Mouse (Mus musculus) retina, adult 2 months (tissue): ENCODE measurements around the gene Orm2.

Source experiments
- DNase-seq: peaks from one replicate; pipeline ENCODE4 v3.0.0-alpha.2; 2012; ENCODE audit warnings: low read depth, low spot score

Orm2 gene

DNA sequence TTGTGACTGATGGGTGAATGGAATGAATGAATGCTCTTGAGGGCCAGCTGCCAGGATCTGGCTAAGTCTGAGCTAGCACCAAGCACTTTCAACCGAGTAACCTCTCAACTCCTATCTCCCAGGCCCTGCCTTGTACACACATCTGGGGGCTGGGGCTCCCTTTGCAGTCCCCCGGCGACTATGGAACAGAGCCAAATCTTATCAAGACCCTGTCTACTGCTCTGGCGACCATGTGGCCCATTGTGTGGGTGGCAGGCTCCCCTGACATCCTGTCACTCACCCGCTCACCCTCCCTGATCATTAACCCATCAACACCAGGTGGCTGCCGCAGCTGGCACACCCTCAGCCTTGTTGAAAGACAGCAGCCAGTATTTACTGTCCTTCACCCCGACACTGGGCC, 42.8 kb downstream of the Orm2 start:
- DNase-seq: no peak

DNA sequence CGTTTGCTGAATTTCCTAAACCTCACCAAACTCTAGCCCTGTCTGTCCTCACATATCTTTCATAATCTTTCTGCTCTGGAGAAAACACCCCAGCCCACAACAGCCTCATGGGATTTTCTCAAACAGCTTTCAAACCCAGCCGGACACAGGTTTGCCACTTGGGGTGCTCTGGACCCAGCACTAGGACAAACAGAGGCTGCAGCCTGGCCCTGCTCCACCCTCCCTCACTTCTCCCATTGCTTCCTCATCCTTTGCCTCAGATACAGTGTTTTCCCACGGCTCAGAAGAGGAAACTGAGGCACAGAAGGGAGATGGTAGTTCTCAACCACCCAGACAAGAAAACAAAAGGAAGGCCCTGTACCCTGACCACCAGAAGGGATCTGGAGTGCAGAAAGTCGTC, 43.4 kb downstream of the Orm2 start:
- no peak for DNase-seq

DNA sequence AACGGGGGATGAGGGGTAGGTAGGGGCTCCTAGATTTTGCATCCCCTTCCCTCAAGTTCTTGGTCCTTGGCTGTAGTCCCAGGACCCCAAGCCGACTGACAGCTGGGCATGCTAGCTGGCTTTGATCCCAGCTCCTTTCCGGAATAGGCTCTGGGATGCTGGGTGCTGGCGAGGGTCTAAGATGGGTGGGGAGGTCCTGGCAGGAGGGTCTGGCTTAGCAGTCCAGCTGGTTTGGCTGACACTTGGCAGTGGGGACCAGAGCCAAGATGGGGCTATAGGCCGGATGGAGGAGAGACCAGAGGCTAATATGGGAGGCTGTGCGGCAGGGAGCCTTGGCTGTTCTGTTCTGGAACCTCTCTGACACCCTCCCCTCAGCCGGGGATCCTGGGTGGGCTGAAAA, 46.0 kb downstream of the Orm2 start:
- DNase-seq: no peak

DNA sequence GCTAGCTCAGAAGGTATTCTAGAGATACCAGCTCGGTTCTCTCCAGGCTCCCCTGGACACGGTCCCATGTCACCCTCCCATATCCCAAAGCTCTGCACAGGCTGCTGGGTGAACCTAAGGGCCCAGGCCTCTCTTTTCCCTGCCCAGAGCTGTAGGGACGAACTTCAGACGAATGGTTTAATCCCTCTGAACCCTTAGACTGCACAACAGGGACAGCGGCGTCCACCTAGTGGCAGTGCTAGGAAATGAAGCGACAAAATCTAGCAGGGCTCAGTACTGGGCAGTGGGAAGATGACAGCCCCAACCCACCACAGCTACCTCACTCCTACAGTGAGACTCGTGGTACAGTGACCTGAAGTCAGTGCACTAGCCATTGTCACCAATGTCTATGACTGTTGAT, 46.4 kb downstream of the Orm2 start:
- DNase-seq: peak; percentile 64

DNA sequence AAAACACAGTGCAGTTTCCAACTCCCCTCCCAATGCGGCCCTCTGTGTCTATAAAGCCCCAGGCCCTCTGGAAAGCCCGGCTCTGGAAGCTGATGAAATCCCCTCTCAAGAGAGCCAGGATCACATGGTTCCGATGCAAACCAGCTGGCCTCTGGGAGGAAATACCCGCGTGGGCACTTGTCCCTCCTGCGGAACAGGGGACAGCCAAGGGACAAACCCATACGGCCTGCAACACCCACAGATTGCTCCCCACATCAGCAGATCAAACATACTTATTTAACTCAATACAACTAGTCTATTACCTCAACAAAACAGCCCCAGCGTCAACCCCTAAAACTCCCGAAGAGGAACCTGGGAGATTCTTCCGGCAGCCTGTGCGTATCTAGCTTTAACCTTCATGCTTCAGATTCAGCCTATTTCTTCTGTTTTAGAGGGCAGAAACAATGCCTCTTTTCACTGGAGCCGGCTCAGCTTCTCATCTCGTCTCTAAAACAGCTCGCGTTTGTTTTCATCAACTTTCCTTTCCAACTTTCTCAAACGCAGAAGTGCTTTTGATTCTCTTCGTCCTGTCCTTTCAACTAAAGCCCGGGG, 47.2 kb downstream of the Orm2 start:
- DNase-seq: no peak

DNA sequence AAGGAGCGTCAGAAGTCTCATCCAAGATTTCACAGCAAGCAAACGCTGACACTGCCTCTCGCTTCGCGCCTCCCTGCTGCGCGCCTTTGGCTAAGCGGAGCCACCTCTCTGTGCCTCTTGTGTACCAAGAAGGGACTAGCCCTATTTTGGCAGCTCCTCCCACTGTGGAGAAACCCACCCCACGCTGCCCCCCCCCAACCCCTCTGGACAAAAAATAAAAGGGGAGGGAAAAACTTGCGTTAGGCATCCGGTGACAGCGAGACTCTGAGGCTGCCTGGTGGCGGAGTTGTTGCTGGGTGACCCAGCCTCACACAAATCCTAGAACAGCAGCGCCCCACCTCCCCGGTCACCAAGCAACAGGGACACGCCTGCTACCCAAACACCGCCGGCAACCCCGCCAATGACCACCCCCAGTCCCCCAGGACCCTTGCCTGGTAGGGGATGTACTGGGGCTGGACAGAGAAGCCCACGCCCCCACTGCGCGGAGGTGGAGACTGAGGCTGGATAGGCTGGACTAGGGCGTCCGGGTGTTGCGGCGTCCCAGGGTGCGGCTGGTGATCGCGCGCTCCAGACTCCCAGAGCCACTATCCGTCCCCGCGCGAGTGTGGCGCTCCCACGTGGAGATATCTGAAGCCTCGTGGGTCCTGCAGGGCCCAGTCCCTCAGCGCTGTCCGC, 47.8 kb downstream of the Orm2 start:
- no peak for DNase-seq

DNA sequence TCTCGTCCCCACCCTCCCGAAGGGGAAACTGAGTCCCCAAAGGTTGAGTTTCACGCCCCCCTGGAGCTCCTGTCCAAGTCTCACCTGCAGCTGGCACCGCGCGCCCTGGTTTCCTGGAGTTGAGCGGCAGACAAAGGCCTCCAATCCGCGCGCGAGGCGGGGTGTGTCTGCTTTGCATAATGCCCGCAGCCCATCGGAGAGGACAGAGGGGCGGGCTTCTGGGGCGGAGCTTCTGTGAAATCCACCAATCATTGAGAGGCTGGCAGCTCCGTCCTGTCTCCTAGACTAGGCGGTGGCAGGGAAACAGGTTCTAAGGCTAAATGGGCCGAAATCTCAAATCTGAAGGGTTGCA, 48.3 kb downstream of the Orm2 start:
- DNase-seq: peak; percentile 81

DNA sequence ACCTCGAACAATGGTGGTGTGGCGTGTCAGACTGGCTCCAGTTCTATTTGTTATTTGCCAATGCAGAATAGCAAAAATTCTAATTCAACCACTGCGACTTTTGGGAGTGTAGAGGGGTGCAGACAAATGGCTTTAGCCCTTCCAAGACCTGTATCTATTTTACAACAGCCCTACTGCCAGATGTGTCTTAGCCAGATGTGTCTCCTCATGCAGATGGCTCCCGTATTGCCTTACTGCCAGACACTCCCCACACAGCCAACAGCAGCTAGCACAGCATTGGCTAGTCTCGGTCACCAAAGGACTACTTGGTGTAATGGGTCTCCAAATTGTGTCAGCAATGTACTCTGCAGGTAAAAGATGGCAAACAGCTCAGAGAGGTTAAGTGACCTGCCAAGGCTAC, 49.0 kb downstream of the Orm2 start:
- no peak for DNase-seq

DNA sequence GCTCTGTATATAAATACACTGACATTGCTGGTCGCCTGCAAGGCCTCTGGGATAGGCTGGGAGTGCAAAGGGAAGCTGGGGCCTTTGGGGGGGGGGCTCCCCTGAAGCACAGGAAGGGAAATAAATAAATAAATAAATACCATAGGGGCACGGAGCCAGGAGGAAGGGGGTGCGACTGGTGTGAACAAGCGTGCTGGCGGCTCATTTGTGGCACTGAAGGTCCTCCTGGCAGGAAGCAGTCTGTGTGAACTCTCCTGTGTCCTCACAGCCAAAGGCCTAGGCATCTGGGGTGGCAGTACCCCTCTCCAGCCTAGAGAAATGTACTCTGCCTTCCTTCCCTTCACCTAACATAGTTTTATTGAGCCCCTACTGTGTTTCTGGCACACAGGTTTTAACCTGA, 52.7 kb downstream of the Orm2 start:
- DNase-seq: no peak
